Mouse (Mus musculus): ENCODE measurements around the gene Lifr. TPM values are rescaled to one million over a fixed set of nuclear protein-coding genes. Genes with fewer than 3 reads are reported as not detected.

Lifr gene
- 23.7 and 31.9 TPM in 2 replicates for polyA plus RNA-seq (2015; fragmentation: Nextera tagmentation; extraction: Ambion mirVana)

DNA sequence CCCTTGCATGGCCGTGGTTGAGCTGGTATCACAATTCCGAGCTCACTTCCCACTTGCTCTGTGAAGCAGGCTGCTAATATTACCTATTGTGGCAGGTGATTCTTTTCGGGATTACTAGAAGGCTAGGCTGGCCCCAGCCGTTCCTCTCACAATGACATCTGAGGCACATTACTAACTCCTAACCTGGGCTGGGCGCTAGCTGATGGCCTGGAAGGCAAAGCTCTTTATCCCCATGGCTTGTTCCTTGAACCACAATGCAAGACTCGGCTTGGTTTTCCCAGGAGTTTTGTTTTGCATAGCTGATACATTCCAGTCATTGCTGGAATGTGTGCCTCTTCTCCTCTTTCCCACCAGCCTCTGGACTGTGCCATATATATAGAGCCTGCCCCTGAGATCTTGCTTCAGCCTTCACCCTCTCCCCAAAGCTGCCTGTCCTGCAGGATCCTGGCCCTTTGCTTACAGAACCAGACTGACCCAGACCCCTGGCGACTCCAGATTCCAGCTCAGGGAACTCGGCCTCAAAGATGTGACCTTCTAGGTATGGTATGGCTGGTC lies at the start of gene Lifr:
TSS of gene Lifr (plus strand) at position 404 of the 555 bp plus-strand sequence.

Other genes starting within 250 kb of the Lifr start
- 2.9 and 3.7 TPM in 2 replicates for gene Osmr, start 215.6 kb upstream of the Lifr start, polyA plus RNA-seq (2015; fragmentation: Nextera tagmentation; extraction: Ambion mirVana)